Comparison of ENCODE assay signal across 11 mouse cellular contexts in genomic region chr15:78779253-78779652, GRCm38 (mm10). TPM values are rescaled to one million over a fixed set of nuclear protein-coding genes. Genes with fewer than 3 reads are reported as not detected.
A peak's percentile ranks its signal among the peaks of the same experiment; 100 is the strongest.
DNase-seq lines count a peak whose midpoint lies in the region; ATAC-seq and TF ChIP-seq lines count a peak whose summit lies in the region.
"Had no signal": no experiment of that assay in that cellular context is flagged by ENCODE, and none has a peak within 500 bp of the region (broad histone marks: within the 10 kb centered on the region; RNA-seq: fewer than 3 reads in every experiment).

No protein-coding gene starts in this region.

- no peak for TF ChIP-seq POLR2A in liver, adult 2 months (IDR thresholded peaks at IDR 0.05; ENCODE audit: extremely low read depth, insufficient read depth, low read length)

- no peak overlapping the region for H3K4me3 ChIP-seq in forebrain, embryonic 10.5 days
- no peak overlapping the region for H3K4me3 ChIP-seq in forebrain, embryonic 13.5 days
- no peak overlapping the region for H3K4me3 ChIP-seq in liver, adult 2 months (ENCODE audit: insufficient read depth, low read depth, low read length)
- H3K4me3 ChIP-seq in ES-E14 (ENCODE audit: insufficient read depth in 1 of 2, low read depth in 1 of 2, low read length in 2 of 2, poor library complexity in 1 of 2, severe bottlenecking in 1 of 2): no peak overlapping the region
- no peak overlapping the region for H3K4me3 ChIP-seq in liver, embryonic 14.5 days (ENCODE audit: insufficient read depth in 1 of 2, low read depth in 2 of 2, low read length in 2 of 2)
- H3K4me3 ChIP-seq: neural tube, embryonic 13.5 days had no signal

- no peak overlapping the region for H3K4me2 ChIP-seq in forebrain, embryonic 13.5 days
- no peak overlapping the region for H3K4me2 ChIP-seq in liver, embryonic 14.5 days (ENCODE audit: low read depth)
- H3K4me2 ChIP-seq: neural tube, embryonic 13.5 days had no signal

- H3K9ac ChIP-seq in forebrain, embryonic 13.5 days: no peak overlapping the region
- H3K9ac ChIP-seq in liver, adult 2 months (ENCODE audit: low read depth, low read length): no peak overlapping the region
- no peak overlapping the region for H3K9ac ChIP-seq in ES-E14 (ENCODE audit: insufficient read depth, low read depth, low read length, poor library complexity, severe bottlenecking)
- H3K9ac ChIP-seq in liver, embryonic 14.5 days (replicated peaks): no peak overlapping the region
- H3K9ac ChIP-seq: neural tube, embryonic 13.5 days had no signal

- in situ Hi-C loops in ES-E14 (cut with MboI; ENCODE audit: low sequenced_read_pairs in 2 of 2, unreplicated experiment in 2 of 2): no loop called here

- peaks cover 8% of the 10 kb centered on the region for H3K27me3 ChIP-seq in forebrain, embryonic 10.5 days (ENCODE audit: poor library complexity, severe bottlenecking)
- H3K27me3 ChIP-seq in forebrain, embryonic 13.5 days: no peaks in the 10 kb centered on the region
- H3K27me3 ChIP-seq in liver, adult 2 months (ENCODE audit: control insufficient read depth, insufficient read depth, low read length): no peaks in the 10 kb centered on the region
- no peaks in the 10 kb centered on the region for H3K27me3 ChIP-seq in liver, embryonic 14.5 days (ENCODE audit: control insufficient read depth, insufficient read depth, low read length)
- H3K27me3 ChIP-seq: neural tube, embryonic 13.5 days had no signal

- no peak for DNase-seq in forebrain, embryonic 10.5 days (ENCODE audit: extremely low spot score, low spot score)
- no peak for DNase-seq in liver, adult 2 months (ENCODE audit: extremely low read depth, low read depth, low spot score)
- DNase-seq in liver (no peak), ES-E14 (ENCODE audit: low read depth, low spot score) (no peak)
- DNase-seq in liver, embryonic 14.5 days (ENCODE audit: low read depth in 3 of 3, low spot score in 3 of 3): no peak
- DNase-seq in cerebellum, adult 18-20 months: no peak
- DNase-seq in layer of hippocampus, postnatal 25 days (ENCODE audit: extremely low spot score in 1 of 2, low spot score in 1 of 2): no peak
- DNase-seq: cerebellum, adult 2 months had no signal

- peak; percentile 46 for TF ChIP-seq CTCF in liver, adult 2 months (IDR thresholded peaks at IDR 0.05; ENCODE audit: low read depth, low read length)
- TF ChIP-seq CTCF in liver, embryonic 14.5 days (IDR thresholded peaks at IDR 0.05; ENCODE audit: low read depth): peak; percentile 62

- H3K4me1 ChIP-seq in forebrain, embryonic 10.5 days: peaks cover 45% of the 10 kb centered on the region
- peaks cover 9% of the 10 kb centered on the region; the same call in 1 of the 2 replicates for H3K4me1 ChIP-seq in forebrain, embryonic 13.5 days
- peaks cover 5% of the 10 kb centered on the region for H3K4me1 ChIP-seq in liver, adult 2 months (ENCODE audit: control insufficient read depth, insufficient read depth, low read length)
- H3K4me1 ChIP-seq in ES-E14 (ENCODE audit: control insufficient read depth in 2 of 2, insufficient read depth in 2 of 2, low read length in 2 of 2, poor library complexity in 1 of 2): peaks cover 0 to 21% of the 10 kb centered on the region in 2 experiments; a peak in 2 of 4 replicates
- H3K4me1 ChIP-seq in liver, embryonic 14.5 days (replicated peaks; ENCODE audit: control insufficient read depth in 2 of 2, insufficient read depth in 2 of 2, low read length in 1 of 2): peaks cover 0 to 3% of the 10 kb centered on the region in 2 experiments; a peak in 1 of 4 replicates

- peaks cover 4% of the 10 kb centered on the region; the same call in 1 of the 2 replicates for H3K9me3 ChIP-seq in forebrain, embryonic 10.5 days
- H3K9me3 ChIP-seq in forebrain, embryonic 13.5 days (replicated peaks): no peaks in the 10 kb centered on the region
- no peaks in the 10 kb centered on the region for H3K9me3 ChIP-seq in ES-E14 (ENCODE audit: control insufficient read depth, insufficient read depth, low read depth, low read length)
- H3K9me3 ChIP-seq in liver, embryonic 14.5 days (ENCODE audit: control insufficient read depth, low read length): no peaks in the 10 kb centered on the region
- H3K9me3 ChIP-seq: neural tube, embryonic 13.5 days had no signal

- WGBS in forebrain, embryonic 10.5 days: 74% methylated on average over 8 of the region's 8 CpGs
- 75% methylated on average over 8 of the region's 8 CpGs for WGBS in forebrain, embryonic 13.5 days
- 81% methylated on average over 8 of the region's 8 CpGs for WGBS in liver, adult 2 months
- 54% methylated on average over 8 of the region's 8 CpGs for WGBS in liver, embryonic 14.5 days (ENCODE audit: insufficient replicate concordance)

- peak overlapping the region; percentile 71 for H3K27ac ChIP-seq in forebrain, embryonic 10.5 days
- H3K27ac ChIP-seq in forebrain, embryonic 13.5 days: no peak overlapping the region
- no peak overlapping the region for H3K27ac ChIP-seq in liver, adult 2 months (replicated peaks; ENCODE audit: insufficient read depth, low read depth, low read length)
- H3K27ac ChIP-seq in ES-E14 (ENCODE audit: insufficient read depth, low read depth, low read length, poor library complexity, severe bottlenecking): 0 out of 2 replicates have a peak overlapping the region, but pooled peaks have one; percentile 10
- H3K27ac ChIP-seq in liver, embryonic 14.5 days: no peak overlapping the region
- H3K27ac ChIP-seq: neural tube, embryonic 13.5 days had no signal

- H3K79me2 ChIP-seq in liver, adult 2 months (ENCODE audit: control insufficient read depth, insufficient read depth, low read length): no peaks in the 10 kb centered on the region

- H3K36me3 ChIP-seq in forebrain, embryonic 10.5 days (replicated peaks): peaks cover 9% of the 10 kb centered on the region
- H3K36me3 ChIP-seq in forebrain, embryonic 13.5 days (ENCODE audit: poor library complexity, severe bottlenecking): no peaks in the 10 kb centered on the region
- H3K36me3 ChIP-seq in liver, adult 2 months (ENCODE audit: control insufficient read depth, insufficient read depth, low read length): no peaks in the 10 kb centered on the region
- H3K36me3 ChIP-seq in ES-E14 (ENCODE audit: control insufficient read depth, insufficient read depth, low read length, poor library complexity, severe bottlenecking): peaks cover 19% of the 10 kb centered on the region
- no peaks in the 10 kb centered on the region for H3K36me3 ChIP-seq in liver, embryonic 14.5 days (replicated peaks; ENCODE audit: control insufficient read depth, insufficient read depth, low read depth)
- H3K36me3 ChIP-seq: neural tube, embryonic 13.5 days had no signal

- no peak for ATAC-seq in forebrain, embryonic 13.5 days
- no peak for ATAC-seq in liver, embryonic 14.5 days (ENCODE audit: insufficient read depth)

- TF ChIP-seq EP300 in liver, embryonic 14.5 days (IDR thresholded peaks at IDR 0.05; ENCODE audit: low read depth): no peak

TF ChIP-seq in ES-E14, 5 proteins besides CTCF, POLR2A, EP300 and RAD21:
- no peak for TF ChIP-seq MAFK (IDR thresholded peaks at IDR 0.05; ENCODE audit: insufficient read depth, low read depth, low read length)
TF ChIP-seq in ES-E14: peak in this region for 0.

RNA-seq across cellular contexts. Expression of gene Mfng, which starts 6.0 kb away (rescaled TPM):
- 71.1 and 83.6 TPM in 2 replicates for polyA plus RNA-seq in forebrain, embryonic 10.5 days (2016; fragmentation: Nextera tagmentation; extraction: Ambion mirVana)
- 136 and 138 TPM in 2 replicates for polyA plus RNA-seq in forebrain, embryonic 13.5 days (2015; fragmentation: Nextera tagmentation; extraction: Ambion mirVana)
- total RNA-seq in liver, adult 2 months (2014; rRNA removed): 0.74 and 1.1 TPM in 2 replicates
- 1.2 and 2.3 TPM in 2 replicates for polyA plus RNA-seq in liver, adult 2 months (2012; rRNA removed)
- 7.3 and 11.7 TPM in 2 replicates for total RNA-seq in ES-E14 (2012; rRNA removed)
- polyA plus RNA-seq in liver, embryonic 14.5 days (2012; rRNA removed): 3.4 and 3.7 TPM in 2 replicates
- 2.9 and 3.6 TPM in 2 replicates for polyA plus RNA-seq in liver, embryonic 14.5 days (2014; fragmentation: Nextera tagmentation; extraction: Ambion mirVana)
- 1 to 10 TPM; 5.5 to 6.6 TPM for total RNA-seq in layer of hippocampus, postnatal 25 days (2021)
- polyA plus RNA-seq: C2C12 had no signal

RNA-seq across cellular contexts. Expression of gene Card10, which starts 23.6 kb away (rescaled TPM):
- 2.4 and 2.6 TPM in 2 replicates for polyA plus RNA-seq in forebrain, embryonic 10.5 days (2016; fragmentation: Nextera tagmentation; extraction: Ambion mirVana)
- polyA plus RNA-seq in forebrain, embryonic 13.5 days (2015; fragmentation: Nextera tagmentation; extraction: Ambion mirVana): 0.92 and 0.93 TPM in 2 replicates
- 2.7 and 4.3 TPM in 2 replicates for total RNA-seq in liver, adult 2 months (2014; rRNA removed)
- 15.0 and 18.7 TPM in 2 replicates for polyA plus RNA-seq in liver, adult 2 months (2012; rRNA removed)
- 3.8 and 5.0 TPM in 2 replicates for total RNA-seq in ES-E14 (2012; rRNA removed)
- polyA plus RNA-seq in liver, embryonic 14.5 days (2012; rRNA removed): 2.2 and 2.5 TPM in 2 replicates
- polyA plus RNA-seq in liver, embryonic 14.5 days (2014; fragmentation: Nextera tagmentation; extraction: Ambion mirVana): 1.1 and 1.3 TPM in 2 replicates
- total RNA-seq in layer of hippocampus, postnatal 25 days (2021): 1 to 10 TPM; 5.0 to 5.5 TPM

Comparison
In these comparisons a context has a peak if more than half of its experiments do, and no peak if none do; other contexts are left out.
1. H3K27ac ChIP-seq: peak in forebrain, embryonic 10.5 days (single experiment) and ES-E14 (single experiment); none in forebrain, embryonic 13.5 days (single experiment), liver, adult 2 months (single experiment) and liver, embryonic 14.5 days (single experiment).
2. RNA of gene Mfng, which starts 6.0 kb away (polyA plus RNA-seq): 136 to 138 TPM in forebrain, embryonic 13.5 days and 71.1 to 83.6 TPM in forebrain, embryonic 10.5 days; 2.9 to 3.7 TPM in liver, embryonic 14.5 days and 1.2 to 2.3 TPM in liver, adult 2 months; every median in the first group is over 10 times any median in the second.